Mouse (Mus musculus): Measurements from ENCODE around the gene Ftl1. TPM values are rescaled to one million over a fixed set of nuclear protein-coding genes. Genes with fewer than 3 reads are reported as not detected.
"Not testable (repeated sequence)": the region's sequence is repeated elsewhere in the genome, so short reads cannot be mapped to it uniquely, and the experiment has no call there.

Ftl1 gene
- polyA plus RNA-seq, 1 experiment from 2014 or later, result 4,320 TPM

- Histone ChIP-seq H3K4me2 (no peak overlapping the region), H3K4me3 (ENCODE audit: low read depth, low read length) (no peak overlapping the region), H3K27me3 (ENCODE audit: control insufficient read depth, insufficient read depth, low read length) (no peaks in the 10 kb centered on the region), H3K36me3 (ENCODE audit: control insufficient read depth, insufficient read depth, low read length) (no peaks in the 10 kb centered on the region), H3K27ac (ENCODE audit: low read depth, low read length) (no peak overlapping the region), H3K9me3 (replicated peaks; ENCODE audit: control insufficient read depth, low read length) (no peaks in the 10 kb centered on the region), H3K9ac (ENCODE audit: low read depth, low read length) (no peak overlapping the region), H3K4me1 (ENCODE audit: control insufficient read depth, insufficient read depth, low read length) (no peaks in the 10 kb centered on the region)
- 61% methylated on average over 1 of the region's 1 CpGs for WGBS (ENCODE audit: insufficient replicate concordance)
- no peak for ATAC-seq (replicated peaks; ENCODE audit: insufficient number of reproducible peaks, low FRiP score, low TSS enrichment)
Observed at GRCm38 (mm10) chr7:45482166-45482565, 22.5 kb upstream of the Ftl1 start.

- WGBS (ENCODE audit: insufficient replicate concordance), result 44% methylated on average over 15 of the region's 15 CpGs
- H3K36me3 ChIP-seq (ENCODE audit: control insufficient read depth, insufficient read depth, low read length), result no peaks in the 10 kb centered on the region
- H3K4me2 ChIP-seq, result no peak within 1 kb of the TSS
- no peaks in the 10 kb centered on the region for H3K4me1 ChIP-seq (ENCODE audit: control insufficient read depth, insufficient read depth, low read length)
- H3K9ac ChIP-seq (ENCODE audit: low read depth, low read length), result no peak within 1 kb of the TSS
- no peak within 1 kb of the TSS for H3K27ac ChIP-seq (ENCODE audit: low read depth, low read length)
- H3K27me3 ChIP-seq (ENCODE audit: control insufficient read depth, insufficient read depth, low read length), result no peaks in the 10 kb centered on the region
- no peaks in the 10 kb centered on the region for H3K9me3 ChIP-seq (replicated peaks; ENCODE audit: control insufficient read depth, low read length)
- peak; percentile 60; the same call in 1 of the 2 replicates for ATAC-seq (replicated peaks; ENCODE audit: insufficient number of reproducible peaks, low FRiP score, low TSS enrichment)
- H3K4me3 ChIP-seq (ENCODE audit: low read depth, low read length), result no peak within 1 kb of the TSS
Observed at GRCm38 (mm10) chr7:45481374-45481927, 21.8 kb upstream of the Ftl1 start, which contains the start of gene Tulp2. Gene Tulp2 (plus strand): TSS chr7:45481877.

- H3K9ac ChIP-seq (ENCODE audit: low read depth, low read length); H3K9me3 ChIP-seq (replicated peaks; ENCODE audit: control insufficient read depth, low read length); H3K4me1 ChIP-seq (ENCODE audit: control insufficient read depth, insufficient read depth, low read length); H3K4me3 ChIP-seq (ENCODE audit: low read depth, low read length); H3K27me3 ChIP-seq (ENCODE audit: control insufficient read depth, insufficient read depth, low read length); H3K27ac ChIP-seq (ENCODE audit: low read depth, low read length); H3K36me3 ChIP-seq (ENCODE audit: control insufficient read depth, insufficient read depth, low read length); H3K4me2 ChIP-seq; ATAC-seq (replicated peaks; ENCODE audit: insufficient number of reproducible peaks, low FRiP score, low TSS enrichment): not testable (repeated sequence)
- 75% methylated on average over 3 of the region's 4 CpGs for WGBS (ENCODE audit: insufficient replicate concordance)
Observed at GRCm38 (mm10) chr7:45480310-45480709, 20.6 kb upstream of the Ftl1 start.

DNA sequence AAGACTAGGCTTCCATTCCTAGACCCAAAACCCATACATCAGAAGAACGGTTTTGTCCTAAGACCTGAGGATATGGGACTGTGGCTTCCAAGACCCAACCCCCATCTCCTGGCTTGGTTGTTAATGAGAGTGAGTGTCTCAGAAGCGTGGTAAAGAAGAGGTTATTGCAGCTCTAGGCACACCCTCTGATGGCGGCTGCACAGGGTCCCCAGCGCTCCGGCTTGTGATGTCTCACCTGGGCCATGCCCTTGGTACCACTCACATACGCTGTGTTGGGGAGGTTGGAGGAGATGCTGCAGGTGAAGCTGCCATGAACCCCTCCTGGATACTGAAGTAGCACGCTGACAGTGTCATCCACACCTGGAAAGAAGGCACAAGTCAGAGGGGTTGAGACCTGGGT, 19.1 kb upstream of the Ftl1 start:
- no peaks in the 10 kb centered on the region for H3K9me3 ChIP-seq (replicated peaks; ENCODE audit: control insufficient read depth, low read length)
- no peaks in the 10 kb centered on the region for H3K4me1 ChIP-seq (ENCODE audit: control insufficient read depth, insufficient read depth, low read length)
- H3K27ac ChIP-seq (ENCODE audit: low read depth, low read length), result no peak overlapping the region
- no peak overlapping the region for H3K4me3 ChIP-seq (ENCODE audit: low read depth, low read length)
- 96% methylated on average over 7 of the region's 7 CpGs for WGBS (ENCODE audit: insufficient replicate concordance)
- no peak overlapping the region for H3K9ac ChIP-seq (ENCODE audit: low read depth, low read length)
- H3K4me2 ChIP-seq, result no peak overlapping the region
- no peak for ATAC-seq (replicated peaks; ENCODE audit: insufficient number of reproducible peaks, low FRiP score, low TSS enrichment)
- no peaks in the 10 kb centered on the region for H3K36me3 ChIP-seq (ENCODE audit: control insufficient read depth, insufficient read depth, low read length)
- no peaks in the 10 kb centered on the region for H3K27me3 ChIP-seq (ENCODE audit: control insufficient read depth, insufficient read depth, low read length)

DNA sequence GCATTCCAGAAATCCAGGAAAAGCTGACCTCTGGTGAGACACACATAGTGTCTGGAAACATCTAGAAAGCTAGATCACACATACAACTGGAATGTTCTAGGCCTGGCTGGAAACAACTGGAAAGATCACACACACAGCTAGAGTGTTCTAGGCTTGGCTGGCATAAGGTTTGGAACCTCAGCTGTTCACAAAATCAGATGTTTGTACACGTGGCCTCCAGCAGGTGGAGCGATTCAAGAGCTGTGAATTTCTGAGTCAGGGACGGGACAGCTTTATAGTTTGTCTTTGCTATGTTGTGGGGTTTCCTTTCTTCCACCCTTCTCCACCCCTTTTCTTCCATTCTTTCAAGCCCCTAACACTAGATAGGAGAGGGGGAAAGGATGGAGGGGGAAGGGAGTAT, 17.3 kb upstream of the Ftl1 start:
- no peaks in the 10 kb centered on the region for H3K36me3 ChIP-seq (ENCODE audit: control insufficient read depth, insufficient read depth, low read length)
- no peak for ATAC-seq (replicated peaks; ENCODE audit: insufficient number of reproducible peaks, low FRiP score, low TSS enrichment)
- 24% methylated on average over 3 of the region's 3 CpGs for WGBS (ENCODE audit: insufficient replicate concordance)
- no peak overlapping the region for H3K27ac ChIP-seq (ENCODE audit: low read depth, low read length)
- H3K4me2 ChIP-seq, result no peak overlapping the region
- no peaks in the 10 kb centered on the region for H3K27me3 ChIP-seq (ENCODE audit: control insufficient read depth, insufficient read depth, low read length)
- no peaks in the 10 kb centered on the region for H3K9me3 ChIP-seq (replicated peaks; ENCODE audit: control insufficient read depth, low read length)
- no peaks in the 10 kb centered on the region for H3K4me1 ChIP-seq (ENCODE audit: control insufficient read depth, insufficient read depth, low read length)
- no peak overlapping the region for H3K4me3 ChIP-seq (ENCODE audit: low read depth, low read length)
- H3K9ac ChIP-seq (ENCODE audit: low read depth, low read length), result no peak overlapping the region

DNA sequence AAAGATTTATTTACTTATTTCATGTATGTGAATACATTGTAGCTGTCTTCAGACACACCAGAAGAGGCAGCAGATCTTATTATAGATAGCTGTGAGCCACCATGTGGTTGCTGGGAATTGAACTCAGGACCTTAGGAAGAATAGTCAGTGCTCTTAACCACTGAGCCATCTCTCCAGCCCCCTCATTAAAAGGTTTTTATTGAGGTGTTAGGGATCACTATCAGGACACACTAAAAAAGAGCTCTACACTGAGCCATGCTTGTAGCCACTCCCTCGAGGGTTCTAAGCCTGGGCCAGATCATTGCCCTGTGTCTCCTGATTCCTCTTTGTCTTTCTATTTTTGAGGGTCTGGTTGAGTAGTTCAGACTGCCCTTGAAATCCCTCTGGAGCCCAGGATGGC, 16.8 kb upstream of the Ftl1 start:
- WGBS (ENCODE audit: insufficient replicate concordance), result 32% methylated on average over 1 of the region's 1 CpGs
- no peak overlapping the region for H3K27ac ChIP-seq (ENCODE audit: low read depth, low read length)
- H3K36me3 ChIP-seq (ENCODE audit: control insufficient read depth, insufficient read depth, low read length), result no peaks in the 10 kb centered on the region
- ATAC-seq (replicated peaks; ENCODE audit: insufficient number of reproducible peaks, low FRiP score, low TSS enrichment), result no peak
- no peak overlapping the region for H3K4me2 ChIP-seq
- no peaks in the 10 kb centered on the region for H3K27me3 ChIP-seq (ENCODE audit: control insufficient read depth, insufficient read depth, low read length)
- no peaks in the 10 kb centered on the region for H3K4me1 ChIP-seq (ENCODE audit: control insufficient read depth, insufficient read depth, low read length)
- no peak overlapping the region for H3K9ac ChIP-seq (ENCODE audit: low read depth, low read length)
- H3K9me3 ChIP-seq (replicated peaks; ENCODE audit: control insufficient read depth, low read length), result no peaks in the 10 kb centered on the region
- no peak overlapping the region for H3K4me3 ChIP-seq (ENCODE audit: low read depth, low read length)

- H3K27me3 ChIP-seq (ENCODE audit: control insufficient read depth, insufficient read depth, low read length), result no peaks in the 10 kb centered on the region
- no peaks in the 10 kb centered on the region for H3K4me1 ChIP-seq (ENCODE audit: control insufficient read depth, insufficient read depth, low read length)
- peak overlapping the region; percentile 22; the same call in 1 of the 2 replicates for H3K27ac ChIP-seq (ENCODE audit: low read depth, low read length)
- H3K4me2 ChIP-seq, result peak overlapping the region; percentile 53
- no peaks in the 10 kb centered on the region for H3K9me3 ChIP-seq (replicated peaks; ENCODE audit: control insufficient read depth, low read length)
- H3K9ac ChIP-seq (ENCODE audit: low read depth, low read length), result peak overlapping the region; percentile 54
- H3K4me3 ChIP-seq (ENCODE audit: low read depth, low read length), result peak overlapping the region; percentile 34
- WGBS (ENCODE audit: insufficient replicate concordance), result 57% methylated on average over 16 of the region's 16 CpGs
- no peaks in the 10 kb centered on the region for H3K36me3 ChIP-seq (ENCODE audit: control insufficient read depth, insufficient read depth, low read length)
- no peak for ATAC-seq (replicated peaks; ENCODE audit: insufficient number of reproducible peaks, low FRiP score, low TSS enrichment)
Observed at GRCm38 (mm10) chr7:45475291-45475969, 15.7 kb upstream of the Ftl1 start.

DNA sequence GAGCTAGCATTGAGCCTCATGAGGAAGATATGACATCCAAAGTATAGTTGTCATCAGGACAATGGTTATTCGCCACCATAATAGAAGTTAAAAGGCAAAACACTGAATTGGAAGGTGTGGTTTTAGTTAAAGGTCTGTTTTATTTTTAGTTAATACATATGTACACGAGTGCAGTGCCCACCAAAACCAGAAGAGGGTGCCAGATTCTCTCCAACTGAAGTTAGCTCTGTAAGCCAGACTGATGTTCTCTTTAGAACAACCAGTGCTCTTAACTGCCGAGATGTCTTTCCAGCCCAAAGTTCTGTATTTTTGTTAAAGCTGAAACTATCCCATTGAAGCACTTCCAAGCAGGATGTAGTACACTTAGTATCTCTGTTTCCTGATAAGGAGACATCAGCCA, 11.2 kb upstream of the Ftl1 start:
- no peak overlapping the region for H3K4me2 ChIP-seq
- H3K27ac ChIP-seq (ENCODE audit: low read depth, low read length), result no peak overlapping the region
- ATAC-seq (replicated peaks; ENCODE audit: insufficient number of reproducible peaks, low FRiP score, low TSS enrichment), result no peak

More for the DNA sequence above, 11.2 kb upstream of the Ftl1 start:
- no peak overlapping the region for H3K9ac ChIP-seq (ENCODE audit: low read depth, low read length)
- H3K4me3 ChIP-seq (ENCODE audit: low read depth, low read length), result no peak overlapping the region
- no peaks in the 10 kb centered on the region for H3K9me3 ChIP-seq (replicated peaks; ENCODE audit: control insufficient read depth, low read length)
- H3K36me3 ChIP-seq (ENCODE audit: control insufficient read depth, insufficient read depth, low read length), result no peaks in the 10 kb centered on the region
- no peaks in the 10 kb centered on the region for H3K27me3 ChIP-seq (ENCODE audit: control insufficient read depth, insufficient read depth, low read length)
- 5% methylated on average over 3 of the region's 3 CpGs for WGBS (ENCODE audit: insufficient replicate concordance)
- H3K4me1 ChIP-seq (ENCODE audit: control insufficient read depth, insufficient read depth, low read length), result peaks cover 3% of the 10 kb centered on the region

Measured in heart, embryonic 11.5 days (tissue).